Mouse (Mus musculus) midbrain, embryonic 14.5 days (tissue): ENCODE measurements around the gene F8a. TPM values are rescaled to one million over a fixed set of nuclear protein-coding genes. Genes with fewer than 3 reads are reported as not detected.
"Not testable (repeated sequence)": the region's sequence is repeated elsewhere in the genome, so short reads cannot be mapped to it uniquely, and the experiment has no call there.

Experiments used
- ATAC-seq: fragments of 200-750 bp; cut with Nextera tagmentation; 2 replicates; pipeline ENCODE4 v1.8.0; 2017; ENCODE audit warnings: moderate number of reproducible peaks, moderate library complexity; ENCODE audit not compliant: low FRiP score, low TSS enrichment
- DNase-seq: peaks from one replicate; pipeline ENCODE4 v3.0.0-alpha.2; 2015
- H3K27ac ChIP-seq: fragments of 300-500 bp; sonication (generic); replicated peaks from 2 replicates; pipeline ENCODE4 v1.5.1; 2014; ENCODE audit warnings: mild to moderate bottlenecking, low read depth, low read length, moderate library complexity
- H3K27me3 ChIP-seq: fragments of 300-500 bp; sonication (generic); 2 replicates; pipeline ENCODE4 v1.6.1; 2014; ENCODE audit warnings: low read length, control low read depth, mixed read lengths; ENCODE audit not compliant: control insufficient read depth, insufficient read depth
- H3K36me3 ChIP-seq: fragments of 300-500 bp; sonication (generic); 2 replicates; pipeline ENCODE4 v1.6.1; 2014; ENCODE audit warnings: low read length, control low read depth; ENCODE audit not compliant: control insufficient read depth, insufficient read depth
- H3K4me1 ChIP-seq: fragments of 300-500 bp; sonication (generic); 2 replicates; pipeline ENCODE4 v1.6.1; 2014; ENCODE audit warnings: mild to moderate bottlenecking, antibody characterized with exemption, low read length, control low read depth; ENCODE audit not compliant: control insufficient read depth, insufficient read depth
- H3K4me2 ChIP-seq: fragments of 300-500 bp; sonication (generic); 2 replicates; pipeline ENCODE4 v1.6.1; 2014; ENCODE audit warnings: mild to moderate bottlenecking, low read length, moderate library complexity
- H3K4me3 ChIP-seq: fragments of 300-500 bp; sonication (generic); replicated peaks from 2 replicates; pipeline ENCODE4 v1.5.1; 2014; ENCODE audit warnings: low read depth, low read length
- H3K9ac ChIP-seq: fragments of 300-500 bp; sonication (generic); replicated peaks from 2 replicates; pipeline ENCODE4 v1.6.1; 2014; ENCODE audit warnings: mild to moderate bottlenecking, low read length, moderate library complexity
- H3K9me3 ChIP-seq: fragments of 300-500 bp; sonication (generic); 2 replicates; pipeline ENCODE4 v1.6.1; 2016; ENCODE audit warnings: low read length, control low read depth, mixed read lengths; ENCODE audit not compliant: control insufficient read depth
- WGBS: fragments of 180-500 bp; shearing (Covaris S2); extraction: QIAGEN DNeasy Blood & Tissue Kit; methylation state at CpG from one replicate; pipeline ENCODE4 v1.1.7; 2014; 5-methylcytosine and 5-hydroxymethylcytosine counted together
- polyA plus RNA-seq: library from polyadenylated mRNA; unstranded; fragments of >200 nt; fragmentation: Nextera tagmentation; extraction: Ambion mirVana; gene quantifications from 2 replicates; pipeline ENCODE4 v1.2.1, GENCODE M21; 2014

Gene F8a
- polyA plus RNA-seq, 1 experiment from 2014 or later = 30.3 TPM

DNA sequence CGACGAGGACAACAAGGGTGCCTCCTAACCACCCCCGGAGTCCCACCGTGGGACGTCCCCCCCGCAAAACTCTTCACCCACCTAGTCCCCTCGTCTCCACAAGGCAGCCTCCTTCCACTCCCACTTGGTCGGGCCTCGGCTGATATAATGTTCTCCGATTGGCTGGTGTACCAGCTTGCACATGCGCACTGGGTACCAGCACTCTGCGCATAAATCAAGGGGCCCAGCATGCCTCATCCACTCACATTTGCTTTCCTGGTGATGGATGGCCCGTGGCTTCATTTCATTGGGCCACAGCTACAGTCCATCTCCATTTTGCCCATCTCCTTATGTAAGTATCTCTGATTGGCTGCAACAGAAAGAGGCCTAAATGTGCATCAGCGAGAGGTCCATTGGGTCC lies 37.2 kb downstream of the F8a start, which contains the start of gene Xlr3c:
Xlr3c (minus strand) TSS at position 121 of the 400 bp plus-strand sequence.
- not testable (repeated sequence) for DNase-seq, H3K9ac ChIP-seq, H3K9me3 ChIP-seq, H3K4me2 ChIP-seq, H3K4me3 ChIP-seq, H3K27me3 ChIP-seq, ATAC-seq, H3K36me3 ChIP-seq, H3K4me1 ChIP-seq, H3K27ac ChIP-seq
- 90% methylated on average over 14 of the region's 14 CpGs for WGBS

Other genes with a start within 250 kb of the F8a start
- gene Zfp185, start 241.0 kb upstream of the F8a start, polyA plus RNA-seq = 0.39 and 0.71 TPM in 2 replicates
- gene Pnma5, start 191.2 kb upstream of the F8a start, polyA plus RNA-seq = not detected in 2 replicates
- gene Pnma3, start 163.5 kb upstream of the F8a start, polyA plus RNA-seq = 1.8 and 2.1 TPM in 2 replicates
- 0.62 TPM in 1 of 2 replicates, not detected in the other for gene Xlr4a, start 145.8 kb upstream of the F8a start, polyA plus RNA-seq
- gene Xlr3a, start 131.2 kb upstream of the F8a start, polyA plus RNA-seq = 2.9 and 4.7 TPM in 2 replicates
- gene Gm14685, start 111.2 kb upstream of the F8a start, polyA plus RNA-seq = 0.61 and 1.5 TPM in 2 replicates
- gene Xlr5b, start 79.5 kb upstream of the F8a start, polyA plus RNA-seq = not detected in 2 replicates
- 0.72 and 0.86 TPM in 2 replicates for gene DXBay18, start 78.8 kb upstream of the F8a start, polyA plus RNA-seq
- not detected in 2 replicates for gene Spin2d, start 51.3 kb upstream of the F8a start, polyA plus RNA-seq
- 7.7 and 16.2 TPM in 2 replicates for gene Xlr3b, start 36.1 kb upstream of the F8a start, polyA plus RNA-seq
- gene Xlr4b, start 14.0 kb upstream of the F8a start, polyA plus RNA-seq = 0.38 TPM in 1 of 2 replicates, not detected in the other
- 0.28 TPM in 1 of 2 replicates, not detected in the other for gene Xlr4c, start 14.8 kb downstream of the F8a start, polyA plus RNA-seq
- 0.19 and 0.25 TPM in 2 replicates for gene Xlr3c, start 37.1 kb downstream of the F8a start, polyA plus RNA-seq
- gene Xlr5a, start 64.7 kb downstream of the F8a start, polyA plus RNA-seq = not detected in 2 replicates
- gene Xlr5c, start 64.7 kb downstream of the F8a start, polyA plus RNA-seq = not detected in 2 replicates
- not detected in 2 replicates for gene Gm45015, start 108.5 kb downstream of the F8a start, polyA plus RNA-seq
- gene Zfp275, start 114.3 kb downstream of the F8a start, polyA plus RNA-seq = 12.3 and 13.5 TPM in 2 replicates
- not detected in 2 replicates for gene Gm18336, start 170.4 kb downstream of the F8a start, polyA plus RNA-seq
- 0.65 and 0.87 TPM in 2 replicates for gene Zfp92, start 182.8 kb downstream of the F8a start, polyA plus RNA-seq
- not detected in 2 replicates for gene Trex2, start 207.1 kb downstream of the F8a start, polyA plus RNA-seq
- gene Haus7, start 230.8 kb downstream of the F8a start, polyA plus RNA-seq = 67.1 and 69.1 TPM in 2 replicates